Mouse (Mus musculus): ENCODE results near the gene Xpnpep3.
"Not testable (repeated sequence)": the region's sequence is repeated elsewhere in the genome, so short reads cannot be mapped to it uniquely, and the experiment has no call there.

The Xpnpep3 gene

DNA sequence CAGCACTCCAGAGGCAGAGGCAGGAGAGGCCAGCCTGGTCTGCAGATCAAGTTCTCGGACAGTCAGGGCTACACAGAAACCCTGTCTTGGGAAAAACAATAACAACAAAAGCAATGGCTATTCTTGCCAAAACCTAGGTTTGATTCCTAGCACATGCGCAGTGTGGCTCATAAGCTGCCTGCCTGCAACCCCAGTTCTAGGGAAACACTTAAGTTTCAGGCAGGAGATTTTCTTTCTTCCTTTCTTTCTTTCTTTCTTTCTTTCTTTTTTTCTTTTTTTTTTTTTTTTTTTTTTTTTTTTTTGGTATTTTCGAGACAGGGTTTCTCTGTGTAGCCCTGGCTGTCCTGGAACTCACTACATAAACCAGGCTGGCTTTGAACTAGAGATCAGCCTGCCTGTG, 80.3 kb downstream of the Xpnpep3 start:
- DNase-seq (ENCODE audit: low read depth, low spot score), result not testable (repeated sequence)

DNA sequence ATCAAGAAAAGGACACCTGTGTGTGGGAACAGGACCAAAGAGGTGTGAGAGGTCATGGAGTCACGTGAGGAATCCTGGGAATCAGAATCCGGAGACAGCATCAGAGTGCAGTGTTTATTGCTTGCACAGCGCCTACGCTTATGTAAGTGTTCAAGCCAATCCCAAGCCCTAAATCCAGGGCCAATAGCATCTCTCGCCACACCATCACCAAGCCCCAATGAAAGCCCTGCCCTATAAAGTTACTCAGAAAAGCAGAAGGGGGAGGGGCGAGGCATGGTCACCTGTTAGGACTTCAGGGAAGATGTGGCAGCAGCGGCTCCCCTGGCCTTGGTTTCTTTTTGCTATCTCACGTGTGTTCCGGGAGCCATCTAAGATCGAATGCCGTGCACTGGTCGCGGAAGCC, 81.0 kb downstream of the Xpnpep3 start:
- no peak for DNase-seq (ENCODE audit: low read depth, low spot score)

DNA sequence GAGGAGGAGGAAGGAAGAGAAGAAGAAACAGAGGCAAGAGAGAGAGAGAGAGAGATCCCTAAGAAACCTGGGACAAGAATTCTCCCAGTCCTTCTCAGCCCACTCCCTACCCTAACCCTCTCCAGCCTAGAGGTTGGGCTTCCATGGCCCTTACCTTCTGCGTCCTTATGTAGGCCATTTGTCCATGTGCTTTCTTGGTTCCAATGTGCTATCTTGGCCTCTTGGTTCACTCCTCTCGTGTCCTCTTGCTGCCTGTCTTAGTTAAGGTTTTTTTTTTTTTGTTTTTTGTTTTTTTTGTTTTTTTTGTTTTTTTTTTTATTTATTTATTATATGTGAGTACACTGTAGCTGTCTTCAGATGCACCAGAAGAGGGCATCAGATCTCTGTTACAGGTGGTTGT, 83.0 kb downstream of the Xpnpep3 start:
- no peak for DNase-seq (ENCODE audit: low read depth, low spot score)

DNA sequence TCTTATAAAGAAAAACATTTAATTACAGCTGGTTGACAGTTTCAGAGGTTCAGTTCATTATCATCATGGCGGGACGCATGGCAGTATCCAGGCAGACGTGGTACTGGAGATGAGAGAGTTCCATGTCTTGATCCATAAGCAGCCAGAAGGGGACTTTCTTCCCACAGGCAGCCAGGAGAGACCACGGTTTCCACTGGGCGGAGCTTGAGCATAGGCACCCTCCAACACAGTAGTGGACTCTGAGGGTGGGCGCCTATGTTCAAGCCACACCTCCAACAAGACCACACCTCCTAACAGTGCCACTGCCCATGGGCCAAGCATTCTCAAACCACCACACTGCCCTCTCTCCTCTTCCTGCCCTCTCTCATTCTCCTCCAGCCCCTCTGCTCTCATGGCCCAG, 83.8 kb downstream of the Xpnpep3 start:
- no peak for DNase-seq (ENCODE audit: low read depth, low spot score)

DNA sequence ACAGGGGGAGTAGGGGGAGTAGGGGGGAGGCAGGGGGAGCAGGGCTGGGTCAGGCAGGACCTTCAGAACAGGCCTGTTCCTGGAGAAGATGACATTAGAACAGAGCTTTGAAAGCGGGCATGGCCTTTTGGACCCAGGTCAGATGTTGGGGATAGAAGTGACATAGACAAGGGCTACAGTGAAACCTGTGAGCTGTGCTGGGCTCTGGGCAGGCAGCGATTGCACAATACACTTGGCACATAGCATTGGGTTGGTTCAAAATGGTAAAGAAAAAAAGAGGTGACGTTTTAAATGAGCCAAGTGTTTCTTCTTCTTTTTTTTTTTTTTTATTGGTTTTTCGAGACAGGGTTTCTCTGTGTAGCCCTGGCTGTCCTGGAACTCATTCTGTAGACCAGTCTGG, 85.5 kb downstream of the Xpnpep3 start:
- DNase-seq (ENCODE audit: low read depth, low spot score), result no peak

DNA sequence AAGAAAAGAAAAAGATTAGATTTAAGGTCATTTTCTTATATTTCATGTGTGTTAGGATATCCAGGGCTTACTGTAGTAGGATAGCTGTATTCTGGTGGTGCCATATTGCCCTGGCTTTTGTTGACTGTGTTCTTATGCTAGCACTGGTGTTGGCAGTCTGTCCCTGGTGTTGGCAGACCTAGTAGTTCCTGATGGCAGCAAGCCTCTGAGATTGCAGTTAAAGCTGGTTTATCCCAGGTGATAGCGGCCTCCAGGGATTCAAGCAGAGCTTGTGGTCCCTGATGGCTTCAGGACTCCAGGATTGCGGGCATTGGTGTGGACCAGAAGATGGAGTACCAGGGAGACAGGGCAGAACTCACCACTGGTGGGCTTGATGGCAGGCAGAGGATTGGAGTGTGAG, 103.5 kb downstream of the Xpnpep3 start:
- no peak for DNase-seq (ENCODE audit: low read depth, low spot score)

DNA sequence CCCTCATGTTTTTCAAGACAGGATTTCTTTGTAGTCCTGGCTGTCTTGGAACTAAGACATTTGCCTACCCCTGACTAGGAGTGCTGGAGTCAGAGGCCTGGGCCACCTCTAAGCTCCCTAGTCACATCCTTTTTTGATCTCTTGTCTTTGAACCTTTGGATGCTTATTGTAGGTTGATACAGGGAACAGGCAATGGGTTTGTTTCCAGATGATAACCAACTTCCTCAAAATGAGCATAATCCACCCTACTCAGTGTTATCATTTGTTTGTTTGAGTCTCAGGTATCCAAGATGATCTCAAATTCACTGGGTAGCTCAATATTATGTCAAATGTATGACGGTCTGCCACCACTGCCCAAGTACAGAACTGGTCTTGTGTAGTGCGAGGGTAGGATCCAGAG, 104.1 kb downstream of the Xpnpep3 start:
- DNase-seq (ENCODE audit: low read depth, low spot score), result no peak
